Mouse (Mus musculus) T-helper 2 cell (primary cell): ENCODE measurements around the gene Qrfp.

Source experiments
- in situ Hi-C: fragments of 300-600 bp; cut with MboI, MseI; formaldehyde crosslinking; loops from one replicate; pipeline ENCODE4 v1.15.1; 2025; ENCODE audit warnings: high pct_unique_total_duplicates

The Qrfp gene

GRCm38 (mm10) chr2:31810444-31810843 is at the start of gene Qrfp:
TSS of gene Qrfp (minus strand) at chr2:31810580.
- in situ Hi-C loops, result loop anchor here (10.0 kb wide), 1 partner anchor 74 kb away; the partner anchor contains the start of gene Lamc3

- in situ Hi-C loops, result no loop called here
These were observed 48.1 kb upstream of the Qrfp start for GRCm38 (mm10) chr2:31858500-31858899.

GRCm38 (mm10) chr2:31857180-31857579 is 46.8 kb upstream of the Qrfp start:
- in situ Hi-C loops, result no loop called here

GRCm38 (mm10) chr2:31855991-31856390 is 45.6 kb upstream of the Qrfp start:
- in situ Hi-C loops, result no loop called here

GRCm38 (mm10) chr2:31850141-31850540 is 39.8 kb upstream of the Qrfp start:
- in situ Hi-C loops, result no loop called here

GRCm38 (mm10) chr2:31847908-31848307 is 37.5 kb upstream of the Qrfp start:
- in situ Hi-C loops, result no loop called here

- in situ Hi-C loops, result no loop called here
These were observed 36.6 kb upstream of the Qrfp start for GRCm38 (mm10) chr2:31846692-31847660.

GRCm38 (mm10) chr2:31845896-31846691 is 35.7 kb upstream of the Qrfp start, which contains the start of gene Fibcd1:
TSS of gene Fibcd1 (minus strand) at chr2:31846005.
- in situ Hi-C loops, result no loop called here

GRCm38 (mm10) chr2:31845512-31845895 is 35.1 kb upstream of the Qrfp start:
- in situ Hi-C loops, result no loop called here

GRCm38 (mm10) chr2:31844729-31845136 is 34.4 kb upstream of the Qrfp start:
- in situ Hi-C loops, result no loop called here

GRCm38 (mm10) chr2:31838868-31839267 is 28.5 kb upstream of the Qrfp start:
- in situ Hi-C loops, result no loop called here

GRCm38 (mm10) chr2:31836985-31837384 is 26.6 kb upstream of the Qrfp start:
- in situ Hi-C loops, result no loop called here

- in situ Hi-C loops, result no loop called here
These were observed 25.7 kb upstream of the Qrfp start for GRCm38 (mm10) chr2:31836091-31836490.

- in situ Hi-C loops, result no loop called here
These were observed 18.0 kb upstream of the Qrfp start for GRCm38 (mm10) chr2:31828311-31828825.

- in situ Hi-C loops, result no loop called here
These were observed 17.5 kb upstream of the Qrfp start for GRCm38 (mm10) chr2:31827877-31828276.

GRCm38 (mm10) chr2:31826094-31827085 is 16.0 kb upstream of the Qrfp start:
- in situ Hi-C loops, result no loop called here

GRCm38 (mm10) chr2:31825469-31825911 is 15.1 kb upstream of the Qrfp start:
- in situ Hi-C loops, result no loop called here

- in situ Hi-C loops, result no loop called here
These were observed 13.8 kb upstream of the Qrfp start for GRCm38 (mm10) chr2:31823933-31824730.

GRCm38 (mm10) chr2:31822524-31823371 is 12.4 kb upstream of the Qrfp start:
- in situ Hi-C loops, result no loop called here
